Mouse (Mus musculus) thymus, postnatal 14 days (tissue): Measurements from ENCODE around the gene Tmem47.

Source experiments
- DNase-seq: peaks from one replicate; pipeline ENCODE4 v3.0.0; 2021

Gene Tmem47

GRCm38 (mm10) chrX:81070210-81070803 is at the start of gene Tmem47:
Tmem47 (plus strand) TSS chrX:81070698.
- DNase-seq, result no peak

DNA sequence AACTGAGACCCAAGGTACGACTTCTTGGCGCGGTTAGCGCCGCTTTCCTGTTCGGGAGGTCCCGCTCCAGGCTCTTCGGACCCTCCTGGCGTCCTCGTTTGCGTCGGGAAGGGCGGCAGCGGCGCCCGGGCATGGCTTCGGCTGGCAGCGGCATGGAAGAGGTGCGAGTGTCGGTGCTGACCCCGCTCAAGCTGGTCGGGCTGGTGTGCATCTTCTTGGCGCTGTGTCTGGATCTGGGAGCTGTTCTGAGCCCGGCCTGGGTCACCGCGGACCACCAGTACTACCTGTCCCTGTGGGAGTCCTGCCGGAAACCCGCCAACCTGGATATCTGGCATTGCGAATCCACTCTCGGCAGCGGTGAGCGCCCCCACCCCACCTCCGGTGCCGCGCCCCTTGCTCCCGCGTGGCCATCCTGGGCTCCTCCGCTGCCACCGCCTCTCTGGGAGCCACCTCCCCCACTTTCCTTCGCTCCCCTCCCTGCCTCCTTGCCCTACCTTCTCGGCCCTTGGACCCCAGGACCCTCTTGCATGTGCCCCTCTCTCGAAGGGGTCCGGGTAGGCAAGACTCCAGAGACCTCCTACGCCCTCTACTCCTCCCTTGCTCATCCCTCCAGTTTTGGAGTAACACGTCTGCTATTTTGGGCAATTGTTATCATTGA is 435 bp downstream of the Tmem47 start:
- no peak for DNase-seq

DNA sequence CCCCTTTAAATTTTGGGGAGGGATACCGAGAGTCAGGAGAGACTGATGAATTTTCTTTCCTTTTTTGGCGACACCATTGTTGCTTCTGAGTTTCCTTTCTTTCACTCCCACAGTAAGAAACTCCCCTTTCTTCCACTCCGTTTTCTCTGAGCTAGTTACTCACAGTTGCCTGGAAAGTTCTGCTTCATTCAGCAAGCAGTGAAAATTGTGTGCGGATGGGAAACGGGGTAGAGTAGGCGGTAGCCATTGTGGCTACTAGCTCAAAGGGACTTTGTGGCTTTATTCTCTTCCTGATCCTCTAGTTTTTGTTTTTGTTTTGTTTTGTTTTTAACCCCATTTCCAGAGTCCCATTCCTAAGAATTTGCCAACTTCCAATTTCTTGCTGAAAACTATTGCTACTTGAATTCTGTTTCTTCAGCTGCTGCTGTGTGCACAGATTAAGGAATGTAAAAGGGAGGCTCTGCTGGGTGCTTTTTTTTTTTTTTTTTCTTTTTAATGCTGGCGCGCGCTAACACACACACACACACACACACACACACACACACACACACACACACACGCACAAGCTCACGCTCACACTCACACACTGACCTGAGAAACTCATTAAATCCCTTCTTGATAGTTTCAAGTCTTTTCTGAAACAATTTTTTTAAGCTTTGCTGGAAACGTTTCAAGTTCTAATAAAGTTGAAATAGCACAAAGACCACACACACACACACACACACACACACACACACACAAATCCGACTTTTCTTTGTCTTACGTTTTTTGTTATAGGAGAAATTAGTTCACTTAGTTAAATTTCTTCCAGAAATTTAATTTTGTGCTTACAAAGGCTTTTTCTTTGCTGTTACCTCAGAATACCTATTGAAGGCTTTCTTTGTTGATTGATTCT is 1.5 kb downstream of the Tmem47 start:
- DNase-seq, result no peak

DNA sequence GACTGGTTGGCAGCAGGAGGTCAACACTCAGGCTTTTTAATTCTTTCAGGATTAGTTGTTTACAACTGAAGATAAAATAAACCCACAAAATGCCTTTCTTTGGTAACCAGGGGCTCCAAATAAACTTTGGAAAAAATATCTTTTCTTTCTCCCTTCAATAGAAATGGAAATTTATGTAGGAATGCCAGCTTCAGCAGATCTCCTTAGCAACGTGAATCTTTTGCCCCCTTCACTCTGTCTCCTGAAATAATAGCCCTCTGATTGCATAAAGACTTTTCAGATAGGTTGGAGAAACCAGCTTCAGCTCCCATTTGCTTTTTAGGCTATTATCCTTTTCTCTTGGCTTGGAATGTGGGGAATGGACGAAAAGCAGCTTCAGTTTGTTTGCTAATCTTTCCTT is 2.2 kb downstream of the Tmem47 start:
- no peak for DNase-seq

DNA sequence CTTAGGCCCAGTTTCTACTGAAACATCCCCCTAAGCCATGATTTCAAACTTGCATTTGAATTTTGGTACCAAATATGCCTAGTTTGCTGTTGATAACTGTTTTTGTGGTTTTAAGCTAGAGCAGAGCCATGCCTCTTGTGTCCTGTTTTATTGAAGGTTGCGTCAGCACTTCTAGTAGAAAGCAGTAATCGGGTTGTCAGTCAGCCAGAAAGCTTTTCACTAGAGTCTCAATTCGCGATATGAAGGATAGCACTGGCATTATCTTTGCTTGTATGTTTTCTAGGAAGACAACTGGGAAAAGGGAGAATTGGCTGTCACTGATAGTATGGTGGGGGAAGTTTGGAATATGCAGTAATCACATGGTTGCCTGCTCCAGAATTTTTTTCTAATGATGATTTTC is 3.3 kb downstream of the Tmem47 start:
- DNase-seq, result no peak

GRCm38 (mm10) chrX:81078522-81078921 is 8.0 kb downstream of the Tmem47 start:
- DNase-seq, result no peak

- no peak for DNase-seq
Measured at GRCm38 (mm10) chrX:81080996-81081395, 10.5 kb downstream of the Tmem47 start.

DNA sequence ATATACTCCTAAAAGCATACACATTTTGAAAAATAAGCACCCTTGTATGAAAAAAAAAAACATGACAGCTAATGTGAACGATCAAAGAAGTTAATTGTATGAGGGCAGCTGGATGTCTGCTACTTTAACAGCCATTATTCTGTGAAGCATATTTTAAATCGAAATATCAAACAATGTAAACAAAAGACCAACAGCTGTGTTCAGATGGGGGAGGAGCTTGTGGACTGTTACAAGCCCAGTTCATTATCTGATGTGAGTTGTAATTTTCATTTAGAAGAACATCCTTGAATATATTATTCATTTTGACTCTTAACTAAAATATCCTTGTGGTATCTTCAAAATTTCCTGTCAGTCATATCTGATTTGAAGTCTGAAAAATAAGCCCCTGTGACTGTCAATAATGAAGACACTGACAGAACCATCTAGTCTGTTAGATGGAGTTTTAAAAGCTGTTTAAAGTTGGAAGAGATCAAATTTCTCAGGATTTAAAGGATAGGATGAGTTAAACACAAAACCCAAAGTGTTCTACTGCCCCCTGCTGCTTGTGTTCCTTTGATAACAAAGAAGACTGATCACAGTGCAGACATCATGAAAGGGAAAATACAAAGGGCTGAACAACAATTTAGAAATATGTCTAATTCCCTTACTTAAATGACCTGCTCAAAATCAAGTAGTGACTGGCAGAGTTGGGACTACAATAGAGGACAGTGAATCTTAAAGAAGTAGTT is 14.7 kb downstream of the Tmem47 start:
- DNase-seq, result no peak

GRCm38 (mm10) chrX:81147416-81147815 is 76.9 kb downstream of the Tmem47 start:
- no peak for DNase-seq
